In the genomic region with DNA sequence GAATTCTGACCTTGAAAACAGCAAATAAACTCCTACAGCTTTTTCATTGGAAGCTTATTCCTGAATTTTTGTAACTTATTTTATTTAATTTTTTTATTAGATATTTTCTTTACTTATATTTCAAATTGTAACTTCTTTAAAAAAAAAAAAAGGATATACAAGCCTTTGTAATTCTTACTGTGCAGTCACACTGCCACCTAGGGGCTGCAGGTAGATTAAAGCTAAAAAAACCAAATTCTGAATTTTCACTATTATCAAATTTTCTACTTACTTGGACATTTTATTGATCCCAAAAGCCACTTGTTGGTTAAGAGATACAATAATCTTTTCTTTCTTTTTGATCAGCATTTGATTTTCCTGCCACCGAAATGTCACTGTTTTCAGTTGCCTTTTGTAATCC, we compare ENCODE assay signal across 9 mouse cellular contexts. TPM values are rescaled to one million over a fixed set of nuclear protein-coding genes. Genes with fewer than 3 reads are reported as not detected.
A peak's percentile ranks its signal among the peaks of the same experiment; 100 is the strongest.
DNase-seq lines count a peak whose midpoint lies in the region; ATAC-seq and TF ChIP-seq lines count a peak whose summit lies in the region.
"Had no signal": no experiment of that assay in that cellular context is flagged by ENCODE, and none has a peak within 500 bp of the region (broad histone marks: within the 10 kb centered on the region; RNA-seq: fewer than 3 reads in every experiment).

No protein-coding gene starts in this region.

- H3K9ac ChIP-seq in kidney, embryonic 15.5 days, result no peak overlapping the region
- H3K9ac ChIP-seq in CH12.LX (ENCODE audit: insufficient read depth, low read depth), result no peak overlapping the region
- H3K9ac ChIP-seq in liver, postnatal 0 days (replicated peaks), result no peak overlapping the region
- H3K9ac ChIP-seq: embryonic facial prominence, embryonic 13.5 days; neural tube, embryonic 13.5 days had no signal

- H3K36me3 ChIP-seq in kidney, embryonic 15.5 days, result peaks cover 45% of the 10 kb centered on the region
- H3K36me3 ChIP-seq in CH12.LX (replicated peaks in 1 of 2; ENCODE audit: control insufficient read depth in 1 of 2, insufficient read depth in 1 of 2, low read length in 1 of 2), result peaks cover 4 to 20% of the 10 kb centered on the region in 2 experiments
- H3K36me3 ChIP-seq in liver, postnatal 0 days (replicated peaks; ENCODE audit: insufficient read depth, low read length), result peaks cover 12% of the 10 kb centered on the region
- H3K36me3 ChIP-seq in hindbrain, embryonic 10.5 days, result peaks cover 64% of the 10 kb centered on the region

- H3K4me1 ChIP-seq in kidney, embryonic 15.5 days, result no peaks in the 10 kb centered on the region
- H3K4me1 ChIP-seq in CH12.LX (ENCODE audit: control insufficient read depth in 1 of 2, insufficient read depth in 2 of 2), result no peaks in the 10 kb centered on the region
- H3K4me1 ChIP-seq in liver, postnatal 0 days (ENCODE audit: insufficient read depth), result no peaks in the 10 kb centered on the region
- H3K4me1 ChIP-seq in hindbrain, embryonic 10.5 days (replicated peaks), result no peaks in the 10 kb centered on the region
- H3K4me1 ChIP-seq: embryonic facial prominence, embryonic 13.5 days; neural tube, embryonic 13.5 days had no signal

- TF ChIP-seq POLR2A in CH12.LX (IDR thresholded peaks at IDR 0.05; ENCODE audit: low read depth, low read length), result no peak

- no peak for TF ChIP-seq EP300 in CH12.LX (IDR thresholded peaks at IDR 0.05; ENCODE audit: low read length)
- no peak for TF ChIP-seq EP300 in liver, postnatal 0 days (IDR thresholded peaks at IDR 0.05; ENCODE audit: low read depth)

- WGBS in kidney, embryonic 15.5 days, result 84% methylated on average over 1 of the region's 1 CpGs
- WGBS in liver, postnatal 0 days (ENCODE audit: insufficient replicate concordance), result 68% methylated on average over 1 of the region's 1 CpGs
- WGBS in hindbrain, embryonic 10.5 days, result 70% methylated on average over 1 of the region's 1 CpGs

- H3K27ac ChIP-seq in kidney, embryonic 15.5 days, result no peak overlapping the region
- H3K27ac ChIP-seq in CH12.LX (ENCODE audit: insufficient read depth, low read depth), result no peak overlapping the region
- H3K27ac ChIP-seq in liver, postnatal 0 days (ENCODE audit: low read depth), result no peak overlapping the region
- no peak overlapping the region for H3K27ac ChIP-seq in hindbrain, embryonic 10.5 days
- H3K27ac ChIP-seq: embryonic facial prominence, embryonic 13.5 days; neural tube, embryonic 13.5 days had no signal

- DNase-seq in kidney, adult 9 months, result peak; percentile 17
- peak; percentile 27 to 31 for DNase-seq in B cell, adult 2 months
- DNase-seq in CH12.LX (ENCODE audit: extremely low read depth), result peak; percentile 36
- peak; percentile 25 for DNase-seq in liver, postnatal 0 days
- no peak for DNase-seq in frontal cortex, postnatal 10 days (ENCODE audit: low spot score in 2 of 2)
- no peak for DNase-seq in hindbrain, embryonic 10.5 days (ENCODE audit: low spot score)

- H3K27me3 ChIP-seq in kidney, embryonic 15.5 days, result no peaks in the 10 kb centered on the region
- H3K27me3 ChIP-seq in CH12.LX (replicated peaks), result no peaks in the 10 kb centered on the region
- H3K27me3 ChIP-seq in liver, postnatal 0 days (ENCODE audit: insufficient read depth, low read length), result no peaks in the 10 kb centered on the region
- no peaks in the 10 kb centered on the region for H3K27me3 ChIP-seq in hindbrain, embryonic 10.5 days (ENCODE audit: insufficient read depth, poor library complexity, severe bottlenecking)
- H3K27me3 ChIP-seq: embryonic facial prominence, embryonic 13.5 days; neural tube, embryonic 13.5 days had no signal

- TF ChIP-seq CTCF in CH12.LX (conservative IDR thresholded peaks at IDR 0.05 in 1 of 2, IDR thresholded peaks at IDR 0.05 in 1 of 2; ENCODE audit: low read depth in 2 of 2, low read length in 2 of 2), result peak in 1 of 2 experiments; percentile 82; a peak in 2 of 4 replicates
- TF ChIP-seq CTCF in liver, postnatal 0 days (IDR thresholded peaks at IDR 0.05; ENCODE audit: low read depth), result peak; percentile 60

- TF ChIP-seq RAD21 in CH12.LX (IDR thresholded peaks at IDR 0.05; ENCODE audit: low read depth, low read length), result peak; percentile 88

- H3K4me2 ChIP-seq in kidney, embryonic 15.5 days, result no peak overlapping the region
- H3K4me2 ChIP-seq in CH12.LX (ENCODE audit: insufficient read depth, low read depth, poor library complexity, severe bottlenecking), result no peak overlapping the region
- H3K4me2 ChIP-seq in liver, postnatal 0 days (ENCODE audit: low read depth, low read length), result no peak overlapping the region
- H3K4me2 ChIP-seq: embryonic facial prominence, embryonic 13.5 days; neural tube, embryonic 13.5 days had no signal

- no peaks in the 10 kb centered on the region for H3K9me3 ChIP-seq in kidney, embryonic 15.5 days (replicated peaks)
- H3K9me3 ChIP-seq in CH12.LX (replicated peaks; ENCODE audit: low read length), result no peaks in the 10 kb centered on the region
- H3K9me3 ChIP-seq in liver, postnatal 0 days (ENCODE audit: low read length), result no peaks in the 10 kb centered on the region
- H3K9me3 ChIP-seq in hindbrain, embryonic 10.5 days, result no peaks in the 10 kb centered on the region
- H3K9me3 ChIP-seq: embryonic facial prominence, embryonic 13.5 days; neural tube, embryonic 13.5 days had no signal

- no peak for ATAC-seq in kidney, embryonic 15.5 days (replicated peaks; ENCODE audit: low FRiP score)
- no peak for ATAC-seq in liver, postnatal 0 days

- H3K79me2 ChIP-seq in CH12.LX (replicated peaks; ENCODE audit: control insufficient read depth, extremely low read depth, insufficient read depth, poor library complexity, severe bottlenecking), result no peaks in the 10 kb centered on the region

- H3K4me3 ChIP-seq in kidney, embryonic 15.5 days (replicated peaks), result no peak overlapping the region
- no peak overlapping the region for H3K4me3 ChIP-seq in CH12.LX (replicated peaks in 1 of 3; ENCODE audit: low read depth in 2 of 3, low read length in 2 of 3, poor library complexity in 1 of 3)
- H3K4me3 ChIP-seq in liver, postnatal 0 days (ENCODE audit: low read depth, low read length), result no peak overlapping the region
- H3K4me3 ChIP-seq in hindbrain, embryonic 10.5 days, result no peak overlapping the region
- H3K4me3 ChIP-seq: embryonic facial prominence, embryonic 13.5 days; neural tube, embryonic 13.5 days had no signal

- in situ Hi-C loops in CH12.LX (cut with MboI; ENCODE audit: low pct_ligation_motif_present, low pct_unique_long_range_greater_than_20kb, low sequenced_read_pairs), result no loop called here

- dilution Hi-C loops in CH12.LX (cut with MboI; ENCODE audit: extremely low pct_ligation_motif_present, extremely low pct_unique_long_range_greater_than_20kb, low sequenced_read_pairs), result no loop called here

TF ChIP-seq in CH12.LX, 34 proteins besides CTCF, POLR2A, EP300 and RAD21:
- TF ChIP-seq ZNF384 (IDR thresholded peaks at IDR 0.05; ENCODE audit: low read depth, low read length) (peak; percentile 98), SMC3 (IDR thresholded peaks at IDR 0.05; ENCODE audit: low read depth, low read length) (peak; percentile 57), KAT2A (IDR thresholded peaks at IDR 0.05; ENCODE audit: insufficient replicate concordance, low read length) (no peak), ZC3H11A (IDR thresholded peaks at IDR 0.05; ENCODE audit: low read depth, low read length) (0 out of 2 replicates have a peak, but pooled peaks have one; percentile 4)

RNA-seq across cellular contexts. Expression of gene Dzip3, which starts 52.2 kb away (rescaled TPM):
- polyA plus RNA-seq in kidney, embryonic 15.5 days (2015; fragmentation: Nextera tagmentation; extraction: Ambion mirVana), result 30.9 and 31.5 TPM in 2 replicates
- total RNA-seq in CH12.LX (2012; rRNA removed) (15.2 and 17.0 TPM in 2 replicates), CH12.LX (2014; rRNA removed) (31.6 and 34.4 TPM in 2 replicates)
- 14.4 and 17.0 TPM in 2 replicates for polyA plus RNA-seq in CH12.LX (2012; ENCODE audit: insufficient read length, low read depth)
- polyA plus RNA-seq in liver, postnatal 0 days (2015; fragmentation: Nextera tagmentation; extraction: Ambion mirVana), result 2.2 and 2.6 TPM in 2 replicates
- polyA plus RNA-seq in hindbrain, embryonic 10.5 days (2016; fragmentation: Nextera tagmentation; extraction: Ambion mirVana), result 25.6 and 33.2 TPM in 2 replicates

RNA-seq across cellular contexts. Expression of gene Cip2a, which starts 52.2 kb away (rescaled TPM):
- polyA plus RNA-seq in kidney, embryonic 15.5 days (2015; fragmentation: Nextera tagmentation; extraction: Ambion mirVana), result 25.2 and 29.0 TPM in 2 replicates
- total RNA-seq in CH12.LX (2012; rRNA removed) (26.0 and 30.5 TPM in 2 replicates), CH12.LX (2014; rRNA removed) (82.5 and 90.9 TPM in 2 replicates)
- 62.5 and 86.0 TPM in 2 replicates for polyA plus RNA-seq in CH12.LX (2012; ENCODE audit: insufficient read length, low read depth)
- 6.0 and 6.2 TPM in 2 replicates for polyA plus RNA-seq in liver, postnatal 0 days (2015; fragmentation: Nextera tagmentation; extraction: Ambion mirVana)
- 32.7 and 43.2 TPM in 2 replicates for polyA plus RNA-seq in hindbrain, embryonic 10.5 days (2016; fragmentation: Nextera tagmentation; extraction: Ambion mirVana)

Comparison
In these comparisons a context has a peak if more than half of its experiments do, and no peak if none do; other contexts are left out.
1. DNase-seq: peak in kidney, adult 9 months (single experiment), B cell, adult 2 months (2 of 2), CH12.LX (single experiment) and liver, postnatal 0 days (single experiment); none in frontal cortex, postnatal 10 days (0 of 2) and hindbrain, embryonic 10.5 days (single experiment).